Mouse (Mus musculus) lung, adult 2 months (tissue): Measurements from ENCODE around the gene Cox8b. TPM values are rescaled to one million over a fixed set of nuclear protein-coding genes. Genes with fewer than 3 reads are reported as not detected.

Experiments used
- DNase-seq: peaks from one replicate; pipeline ENCODE4 v3.0.0; 2022
- H3K4me1 ChIP-seq: fragments of 200-500 bp; 2 replicates; pipeline ENCODE4 v1.6.1; 2011; ENCODE audit warnings: low read length; ENCODE audit not compliant: control insufficient read depth, insufficient read depth
- H3K4me3 ChIP-seq: fragments of 200-500 bp; replicated peaks from 2 replicates; pipeline ENCODE3; 2011; ENCODE audit warnings: low read depth, mild to moderate bottlenecking, control low read depth, low read length; ENCODE audit errors: extremely low read depth
- CTCF ChIP-seq: fragments of 200-500 bp; IDR thresholded peaks from 2 replicates; pipeline ENCODE4 v1.5.1; 2011; ENCODE audit warnings: mild to moderate bottlenecking, low read length, control low read depth; ENCODE audit not compliant: insufficient read depth
- POLR2A ChIP-seq: fragments of 200-500 bp; IDR thresholded peaks from 2 replicates; pipeline ENCODE4 v1.6.1; 2011; ENCODE audit warnings: low read depth, mild to moderate bottlenecking, control low read depth, low read length, borderline replicate concordance; ENCODE audit errors: extremely low read depth
- WGBS: fragments of 180-500 bp; shearing (Covaris S2); methylation state at CpG from one replicate; pipeline ENCODE4 v1.1.7; 2018; 5-methylcytosine and 5-hydroxymethylcytosine counted together
- polyA plus RNA-seq: library from polyadenylated mRNA; depleted of rRNA; stranded (reverse); fragments of >200 nt; gene quantifications from 2 replicates; pipeline ENCODE4 v1.2.3, GENCODE M21; 2012; rRNA removed

Gene Cox8b
- 46.7 and 104 TPM in 2 replicates for polyA plus RNA-seq

- no peak within 1 kb of the TSS for H3K4me3 ChIP-seq
- TF ChIP-seq CTCF (no peak), POLR2A (no peak)
- DNase-seq = no peak
- H3K4me1 ChIP-seq = 0 out of 2 replicates have a peak, but pooled peaks cover 2% of the 10 kb centered on the region
- 63% methylated on average over 10 of the region's 10 CpGs for WGBS
Measured at GRCm38 (mm10) chr7:140900220-140900619, at the start of gene Cox8b. Cox8b (minus strand) TSS chr7:140900446.

GRCm38 (mm10) chr7:140949255-140949654 lies 49.0 kb upstream of the Cox8b start:
- Histone ChIP-seq H3K4me1 (peaks cover 43% of the 10 kb centered on the region), H3K4me3 (no peak overlapping the region)
- DNase-seq = no peak
- no peak for TF ChIP-seq CTCF
- no peak for TF ChIP-seq POLR2A
- WGBS = 82% methylated on average over 6 of the region's 6 CpGs

GRCm38 (mm10) chr7:140948161-140948560 lies 47.9 kb upstream of the Cox8b start:
- 44% methylated on average over 8 of the region's 8 CpGs for WGBS
- no peak for DNase-seq
- peaks cover 40% of the 10 kb centered on the region for H3K4me1 ChIP-seq
- TF ChIP-seq POLR2A = no peak
- no peak for TF ChIP-seq CTCF
- H3K4me3 ChIP-seq = no peak overlapping the region

GRCm38 (mm10) chr7:140946980-140947379 lies 46.7 kb upstream of the Cox8b start:
- no peak overlapping the region for H3K4me3 ChIP-seq
- 33% methylated on average over 7 of the region's 7 CpGs for WGBS
- TF ChIP-seq POLR2A (no peak), CTCF (no peak)
- DNase-seq = no peak
- H3K4me1 ChIP-seq = peaks cover 40% of the 10 kb centered on the region

DNA sequence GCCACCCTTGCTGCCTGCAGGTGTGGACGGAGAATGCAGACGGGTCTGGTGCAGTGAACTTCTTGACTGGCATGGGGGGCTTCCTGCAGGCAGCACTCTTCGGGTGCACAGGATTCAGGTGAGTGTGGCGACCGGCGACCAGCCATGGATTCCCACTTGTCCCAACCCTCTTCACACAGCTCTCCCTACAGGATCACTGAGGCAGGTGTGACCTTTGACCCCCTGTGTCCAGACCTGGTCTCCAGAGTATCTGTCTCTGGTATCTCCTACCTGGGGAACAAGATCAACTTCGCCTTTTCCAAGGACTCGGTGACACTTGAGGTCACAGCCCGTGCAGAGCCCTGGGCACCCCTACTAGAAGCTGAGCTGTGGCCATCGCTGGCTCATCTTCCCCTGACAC lies 46.1 kb upstream of the Cox8b start:
- no peak for DNase-seq
- 89% methylated on average over 10 of the region's 10 CpGs for WGBS
- Histone ChIP-seq H3K4me3 (no peak overlapping the region), H3K4me1 (peaks cover 37% of the 10 kb centered on the region)
- TF ChIP-seq CTCF = no peak
- TF ChIP-seq POLR2A = no peak

DNA sequence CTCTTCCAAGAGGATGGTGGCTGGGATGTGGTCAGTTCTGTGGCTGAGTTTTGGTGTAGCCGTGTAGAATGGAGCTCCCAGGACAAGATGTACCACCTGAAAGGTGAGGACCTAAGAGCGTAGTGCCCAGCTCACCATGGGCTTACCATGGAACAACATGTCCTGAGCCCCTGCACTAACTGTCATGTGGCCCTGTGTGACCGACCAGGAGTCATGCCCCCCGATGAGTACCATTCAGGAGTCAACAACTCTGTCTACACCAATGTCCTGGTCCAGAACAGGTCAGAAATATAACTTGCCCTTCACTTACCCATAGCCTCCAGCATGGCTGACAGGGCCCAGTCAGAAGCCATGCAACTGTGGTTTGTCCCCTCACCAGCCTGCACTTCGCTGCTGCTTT lies 45.0 kb upstream of the Cox8b start:
- no peak for DNase-seq
- Histone ChIP-seq H3K4me3 (no peak overlapping the region), H3K4me1 (peaks cover 28% of the 10 kb centered on the region)
- no peak for TF ChIP-seq CTCF
- no peak for TF ChIP-seq POLR2A
- 95% methylated on average over 5 of the region's 5 CpGs for WGBS

DNA sequence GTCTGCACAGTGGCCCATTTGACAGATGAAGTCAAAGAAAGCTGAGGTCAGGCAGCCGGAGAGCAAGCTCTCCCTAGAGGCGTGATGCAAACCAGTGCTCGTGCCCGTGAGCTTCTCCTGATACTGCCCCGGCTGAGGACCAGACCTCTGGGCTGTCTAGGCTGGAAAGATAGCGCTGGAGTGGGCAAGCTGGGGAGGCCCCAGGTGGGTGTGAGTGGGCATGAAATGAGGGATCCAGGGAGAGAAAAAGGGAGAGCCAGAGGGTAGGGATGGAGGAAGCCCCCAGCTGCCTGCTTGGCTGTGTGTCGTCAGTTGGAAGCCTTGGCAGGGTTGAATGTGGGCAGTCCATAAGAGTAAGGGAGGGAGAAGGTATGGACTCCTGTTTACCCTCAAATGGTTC lies 44.0 kb upstream of the Cox8b start:
- 85% methylated on average over 7 of the region's 7 CpGs for WGBS
- DNase-seq = no peak

GRCm38 (mm10) chr7:140943356-140943755 lies 43.1 kb upstream of the Cox8b start:
- TF ChIP-seq POLR2A (no peak), CTCF (no peak)
- H3K4me1 ChIP-seq = peaks cover 25% of the 10 kb centered on the region
- WGBS = 58% methylated on average over 4 of the region's 4 CpGs
- no peak for DNase-seq
- H3K4me3 ChIP-seq = no peak overlapping the region

More for the DNA sequence above, 44.0 kb upstream of the Cox8b start:
- TF ChIP-seq POLR2A (no peak), CTCF (no peak)
- Histone ChIP-seq H3K4me1 (peaks cover 25% of the 10 kb centered on the region), H3K4me3 (no peak overlapping the region)

GRCm38 (mm10) chr7:140942811-140943210 lies 42.6 kb upstream of the Cox8b start:
- no peak for TF ChIP-seq CTCF
- no peak for TF ChIP-seq POLR2A
- Histone ChIP-seq H3K4me3 (peak overlapping the region; percentile 4), H3K4me1 (peaks cover 23% of the 10 kb centered on the region)
- WGBS = 75% methylated on average over 10 of the region's 10 CpGs
- no peak for DNase-seq

GRCm38 (mm10) chr7:140942341-140942740 lies 42.1 kb upstream of the Cox8b start:
- peak overlapping the region; percentile 95 for H3K4me3 ChIP-seq
- no peak for DNase-seq
- TF ChIP-seq CTCF (no peak), POLR2A (no peak)
- 33% methylated on average over 9 of the region's 9 CpGs for WGBS
- peaks cover 21% of the 10 kb centered on the region for H3K4me1 ChIP-seq
